Mouse (Mus musculus) kidney, postnatal 25 days (tissue): ENCODE measurements around the gene Mybph.
"Not testable (repeated sequence)": the region's sequence is repeated elsewhere in the genome, so short reads cannot be mapped to it uniquely, and the experiment has no call there.

Experiments used
- DNase-seq, 2 experiments: peaks; one replicate each; pipeline ENCODE4 v3.0.0; 2021; ENCODE audit warnings: mixed read lengths in 2 of 2

The Mybph gene

GRCm38 (mm10) chr1:134233681-134234454 is 40.6 kb downstream of the Mybph start:
- DNase-seq: no peak

DNA sequence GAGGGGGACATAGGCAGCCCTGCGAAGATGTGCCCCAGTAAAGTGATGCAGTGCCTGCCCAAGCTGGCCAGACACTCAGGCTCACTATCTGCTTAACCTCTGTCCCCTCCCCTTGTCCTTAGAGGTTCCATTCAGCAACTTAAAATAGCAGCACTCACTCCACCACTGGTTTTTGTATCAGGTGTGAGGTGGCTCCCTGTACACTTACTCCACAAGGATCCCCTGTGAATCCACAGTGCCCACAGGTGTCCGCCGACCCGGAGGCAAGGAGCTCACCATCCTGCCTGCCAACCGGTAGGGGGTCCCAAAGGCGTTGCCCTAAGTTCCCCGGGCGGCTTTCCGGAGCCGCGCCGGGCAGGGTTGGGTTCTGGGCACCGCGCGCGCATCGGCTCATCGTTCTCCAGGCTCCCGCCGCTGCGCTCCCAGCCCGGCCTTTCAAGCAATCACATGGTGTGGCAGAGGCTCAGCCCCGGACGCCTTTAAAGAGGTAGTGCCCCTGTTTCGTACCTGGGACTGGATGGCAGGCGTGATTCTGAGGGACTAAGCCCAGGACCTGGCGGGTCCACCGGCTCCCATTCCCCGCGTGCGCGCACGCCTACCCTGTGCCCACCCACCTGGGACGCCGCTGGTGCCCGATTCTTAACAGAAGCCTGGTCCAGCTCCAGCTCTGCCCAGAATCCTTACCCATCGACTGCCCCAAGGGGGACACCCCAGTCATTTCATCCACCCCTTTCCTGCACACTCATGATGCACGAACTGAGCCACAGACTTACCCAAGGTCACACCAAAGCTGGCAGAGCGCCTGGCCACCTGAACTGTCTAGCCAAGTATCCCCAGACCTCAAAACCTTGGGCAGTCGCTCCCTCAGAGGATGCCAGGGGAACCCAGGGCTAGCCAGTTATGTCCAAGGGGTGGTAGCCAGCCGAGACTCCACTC is 41.5 kb downstream of the Mybph start:
- peak; percentile 54 to 75 for DNase-seq

DNA sequence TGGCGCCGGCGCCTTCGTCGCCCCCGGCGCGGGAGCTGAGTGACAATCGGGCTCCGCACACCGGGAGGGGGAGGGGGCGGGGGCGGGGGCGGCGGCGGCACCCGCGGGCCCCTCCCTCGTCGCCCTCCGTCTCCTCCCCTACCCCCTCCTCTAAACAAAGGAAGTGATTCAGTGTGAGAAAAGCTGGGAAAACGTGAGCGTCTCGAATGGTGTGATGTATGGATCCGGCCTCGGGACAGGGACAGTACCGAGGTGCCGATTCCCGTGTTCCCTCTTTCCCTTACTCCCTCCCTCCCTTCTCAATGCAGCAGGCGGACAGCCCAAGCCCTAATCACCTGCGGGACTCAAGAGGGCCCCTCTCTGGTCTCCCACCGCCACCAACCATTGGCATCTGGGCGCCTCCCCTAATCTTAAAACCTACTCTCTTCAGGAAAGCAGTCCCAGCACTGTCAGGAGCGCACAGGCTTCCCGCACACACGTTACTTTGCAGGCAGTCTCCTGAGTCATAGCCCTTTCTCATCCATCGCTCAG is 42.2 kb downstream of the Mybph start, which contains the start of gene Adora1:
Gene Adora1 (minus strand): TSS at position 41 of the 531 bp plus-strand sequence.
- DNase-seq: no peak

- no peak for DNase-seq
Measured at GRCm38 (mm10) chr1:134236142-134236541, 42.9 kb downstream of the Mybph start.

DNA sequence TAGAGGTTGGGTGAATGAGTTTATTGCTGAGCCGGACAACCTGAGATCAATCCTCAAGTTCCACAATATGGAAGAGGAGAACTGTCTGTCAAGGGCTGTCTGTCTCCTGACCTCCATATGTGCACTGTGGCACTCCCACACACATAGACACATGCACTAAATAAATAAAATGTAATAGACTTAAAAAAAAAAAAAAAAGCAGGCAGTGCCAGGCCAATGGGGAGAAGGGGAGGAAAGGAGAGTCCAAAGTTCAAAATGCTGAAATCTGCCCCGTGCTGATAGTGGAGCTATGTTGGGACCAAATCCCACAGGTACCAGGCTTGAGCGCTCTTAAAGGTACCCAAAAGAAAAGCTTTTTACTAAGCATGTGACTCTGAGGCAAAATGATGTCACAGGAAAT is 44.2 kb downstream of the Mybph start:
- no peak for DNase-seq

DNA sequence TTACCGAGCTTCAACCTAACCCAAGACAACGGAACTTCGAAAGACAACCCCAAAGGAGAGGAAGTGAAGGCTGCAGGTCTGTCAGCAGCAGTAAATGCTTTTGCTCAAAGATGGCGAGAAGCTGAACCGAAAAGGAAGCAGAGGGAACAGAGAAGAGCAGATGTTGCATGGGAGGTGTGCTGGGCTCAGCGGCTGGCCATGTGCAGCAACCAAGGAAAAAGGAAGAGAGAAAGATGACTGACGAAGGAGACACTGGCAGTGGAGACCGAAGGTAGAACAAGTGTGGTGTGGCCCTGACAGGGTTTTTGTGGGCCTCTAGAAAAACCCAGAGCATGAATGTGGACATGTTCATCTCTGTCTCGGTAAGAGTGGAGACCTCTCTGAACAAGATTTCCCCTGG is 47.5 kb downstream of the Mybph start:
- DNase-seq: no peak

DNA sequence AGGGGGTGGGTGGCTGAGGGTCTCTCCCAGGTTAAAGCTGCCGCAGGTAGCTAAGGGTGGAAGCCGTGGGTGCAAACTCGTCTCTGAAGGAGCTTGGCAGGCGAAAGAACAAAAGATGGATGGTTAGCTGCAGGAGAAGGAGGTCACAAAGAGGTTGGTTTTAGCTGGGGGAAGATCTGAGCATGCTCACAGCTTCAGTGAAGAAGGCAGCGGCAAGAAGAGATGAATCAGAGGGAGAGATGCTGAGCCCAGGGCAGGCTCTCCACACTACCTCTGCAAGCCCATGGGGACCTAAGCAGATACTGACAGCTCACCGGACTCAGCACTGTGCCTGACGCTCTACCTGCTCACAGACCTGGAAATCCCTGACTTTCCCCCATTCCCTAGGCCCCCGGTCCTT is 48.0 kb downstream of the Mybph start:
- DNase-seq: no peak

GRCm38 (mm10) chr1:134242286-134242685 is 49.0 kb downstream of the Mybph start:
- DNase-seq: no peak

DNA sequence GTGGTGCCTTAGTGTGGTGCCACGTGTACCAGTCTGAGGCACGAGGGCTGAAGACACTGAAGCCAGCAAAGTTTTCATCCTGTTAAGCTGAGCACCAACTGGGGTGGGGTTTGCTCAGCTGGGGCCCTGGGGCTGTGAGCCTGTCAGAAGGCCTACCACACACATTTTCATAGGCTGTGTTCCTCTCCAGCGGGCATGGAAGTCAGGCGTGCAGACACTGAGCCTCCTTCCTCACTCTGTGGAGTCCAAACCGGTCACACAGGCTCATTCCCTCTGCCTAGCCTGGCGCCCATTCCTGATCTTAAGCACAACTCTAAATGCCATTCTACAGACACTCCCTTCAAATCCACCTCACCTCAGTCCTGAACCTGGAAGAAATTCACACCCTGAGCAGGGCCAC is 50.3 kb downstream of the Mybph start:
- peak in 1 of 2 experiments; percentile 56 for DNase-seq

- DNase-seq: peak; percentile 92 to 94
Measured at GRCm38 (mm10) chr1:134243948-134244914, 51.0 kb downstream of the Mybph start.

DNA sequence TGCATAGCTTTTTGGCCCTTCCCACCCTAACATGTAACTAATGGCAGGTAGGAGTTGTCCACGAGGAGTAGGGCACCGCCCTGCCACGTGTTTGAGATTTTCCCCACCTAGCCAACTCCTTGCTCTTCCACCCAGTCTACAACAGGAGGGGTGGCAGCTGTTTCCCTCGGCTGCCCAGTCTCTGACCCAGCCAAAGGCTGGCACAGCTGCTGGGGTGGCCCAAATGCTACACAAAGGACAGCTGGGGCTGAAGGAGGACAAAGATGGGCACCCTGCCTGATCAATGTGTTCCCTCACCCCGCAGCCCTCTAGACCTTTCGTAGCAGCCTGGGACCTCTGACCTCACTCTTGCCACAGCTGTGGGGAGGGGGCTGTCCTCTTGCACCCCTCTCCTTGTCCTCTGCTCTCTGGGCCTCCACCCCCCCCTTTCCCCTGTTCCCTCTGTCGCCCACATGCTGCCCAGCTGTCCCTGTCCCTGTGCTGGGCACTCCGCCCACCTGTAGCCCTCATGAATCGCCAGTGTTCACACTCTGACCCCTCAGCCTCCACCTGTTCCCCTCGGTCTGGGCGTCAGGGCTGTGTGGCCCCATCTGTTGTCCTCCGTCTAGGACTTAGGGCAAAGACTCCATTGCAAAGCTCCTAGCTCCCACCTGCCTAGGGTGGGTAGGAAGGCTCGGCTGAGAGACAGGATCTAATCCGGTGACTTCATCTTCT is 51.9 kb downstream of the Mybph start:
- no peak for DNase-seq

DNA sequence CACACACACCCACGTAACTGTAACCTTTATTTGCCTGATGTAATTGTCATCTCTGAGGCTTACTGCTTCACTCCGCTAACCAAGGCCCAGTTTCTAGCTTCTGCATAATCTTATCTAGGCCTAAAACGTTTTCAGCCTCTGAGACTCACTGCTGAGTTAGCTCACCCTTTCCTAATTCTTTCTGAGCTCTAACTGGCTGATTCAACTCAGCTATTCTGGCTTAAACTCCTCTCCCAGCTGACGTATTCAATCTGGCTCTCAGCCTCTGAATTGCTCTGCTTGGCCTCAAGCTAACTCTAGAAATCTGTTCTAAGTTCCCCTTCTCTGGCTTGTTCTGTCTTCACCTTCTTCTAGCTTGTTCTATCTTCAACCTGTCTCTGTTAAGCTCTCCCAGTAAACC is 53.3 kb downstream of the Mybph start:
- no peak for DNase-seq

DNA sequence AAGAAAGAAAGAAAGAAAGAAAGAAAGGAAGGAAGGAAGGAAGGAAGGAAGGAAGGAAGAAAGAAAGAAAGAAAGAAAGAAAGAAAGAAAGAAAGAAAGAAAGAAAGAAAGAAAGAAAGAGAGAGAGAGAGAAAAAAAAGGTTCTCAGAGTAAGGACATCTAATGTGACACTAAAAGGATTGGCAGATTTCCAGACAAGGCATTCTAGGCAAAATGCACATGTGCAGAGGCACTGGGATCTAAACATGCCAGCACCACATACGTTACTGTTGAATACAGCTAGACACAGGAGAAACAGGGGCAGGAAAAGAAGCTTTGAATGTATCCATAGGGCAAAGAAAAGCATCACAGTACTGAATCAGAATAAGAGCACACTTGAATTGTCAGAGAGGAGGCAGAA is 56.4 kb downstream of the Mybph start:
- DNase-seq: not testable (repeated sequence)
